Mouse (Mus musculus): ENCODE data around the gene Ddb2. TPM values are rescaled to one million over a fixed set of nuclear protein-coding genes. Genes with fewer than 3 reads are reported as not detected.

Gene Ddb2
- 6.6 and 9.3 TPM in 2 replicates for total RNA-seq (2023)

DNA sequence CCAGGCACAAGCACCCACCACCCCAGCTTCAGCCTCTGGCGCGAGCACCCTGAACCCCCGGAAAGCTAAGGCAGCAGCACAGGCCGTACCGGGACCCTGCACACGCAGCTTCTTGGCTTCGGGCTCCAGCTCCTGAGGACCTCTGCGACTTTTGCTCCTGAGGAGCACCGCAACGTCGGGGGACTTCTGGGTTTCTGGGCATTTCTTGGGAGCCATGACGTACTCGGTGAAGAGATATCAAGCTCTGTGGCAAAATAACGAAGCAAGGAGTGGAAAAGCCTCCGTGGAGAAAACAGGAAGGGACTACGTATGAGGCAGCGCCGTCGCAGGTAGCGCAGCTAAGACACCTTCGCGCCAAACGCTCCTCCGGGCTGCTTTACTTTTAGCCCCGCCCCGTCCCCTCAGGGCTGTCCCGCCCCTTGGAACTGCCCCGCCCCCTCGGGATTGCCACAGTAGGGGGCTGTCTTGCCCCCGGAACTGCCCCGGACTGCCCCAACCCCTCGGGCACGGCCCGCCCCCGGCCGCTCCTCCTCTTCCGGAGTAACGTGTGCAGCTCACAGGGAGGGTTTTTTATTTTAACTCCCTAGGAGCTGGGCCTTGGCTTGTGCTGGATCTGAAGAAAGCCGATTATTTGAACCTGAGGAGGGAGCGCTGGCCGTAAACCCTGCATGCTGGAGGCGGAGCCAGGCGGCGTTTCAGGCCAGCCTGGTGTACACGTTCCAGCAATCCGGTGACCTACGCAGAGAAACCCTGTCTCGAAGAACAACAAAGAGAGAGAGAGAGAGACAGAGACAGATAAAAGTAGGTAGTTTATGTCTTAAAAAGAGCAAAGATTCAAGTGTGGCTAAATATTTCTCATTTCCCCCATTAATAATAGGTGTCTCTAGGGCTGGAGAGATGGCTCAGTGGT lies at the start of gene Ddb2:
Gene Ddb2 (minus strand): TSS at position 382 of the 910 bp plus-strand sequence.

DNA sequence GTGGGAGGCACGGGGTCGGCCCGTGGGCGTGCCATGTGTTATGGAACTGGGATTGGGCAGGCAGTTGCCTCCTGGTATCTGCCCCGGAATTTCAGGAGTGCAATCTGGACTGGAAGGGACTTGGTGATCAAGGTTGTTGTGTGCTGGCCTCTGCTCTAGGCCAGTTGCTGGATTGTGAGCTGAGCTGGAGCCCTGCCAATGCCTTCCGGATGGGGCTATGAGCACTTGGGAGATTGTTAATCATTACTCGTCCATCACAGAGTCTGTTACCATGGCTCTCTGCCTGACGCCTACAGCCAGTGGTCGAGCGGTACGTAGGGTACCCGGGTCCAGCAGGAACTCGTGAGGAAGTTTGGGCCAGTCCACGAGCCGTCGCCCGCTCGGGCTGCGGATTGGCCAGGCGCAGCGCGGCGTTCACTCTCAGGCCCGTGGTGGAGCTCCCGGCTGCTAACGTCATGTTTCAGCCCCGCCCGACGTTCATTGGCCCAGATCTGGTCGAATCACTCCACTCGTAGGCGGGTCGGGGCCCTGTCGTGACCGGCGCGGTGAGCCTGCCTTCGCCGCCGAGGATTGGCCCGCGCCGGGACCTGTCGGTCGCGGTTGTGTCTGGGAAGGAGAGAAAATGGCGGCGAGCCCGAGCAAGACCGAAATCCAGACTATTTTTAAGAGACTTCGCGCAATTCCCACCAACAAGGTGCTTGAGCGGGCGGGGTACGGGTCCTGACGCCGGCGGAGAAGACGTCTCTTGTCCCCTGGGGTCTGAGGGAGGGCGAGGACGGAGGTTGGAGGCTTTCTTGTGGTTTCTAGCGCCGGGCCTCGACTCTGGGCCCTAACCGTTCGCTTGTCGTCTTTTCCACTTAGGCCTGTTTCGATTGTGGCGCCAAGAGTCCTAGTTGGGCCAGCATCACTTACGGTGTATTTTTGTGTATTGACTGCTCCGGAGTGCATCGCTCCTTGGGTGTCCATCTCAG lies 28.2 kb upstream of the Ddb2 start, which contains the start of gene Arfgap2:
Gene Arfgap2 (plus strand): TSS at position 264 of the 971 bp plus-strand sequence.

DNA sequence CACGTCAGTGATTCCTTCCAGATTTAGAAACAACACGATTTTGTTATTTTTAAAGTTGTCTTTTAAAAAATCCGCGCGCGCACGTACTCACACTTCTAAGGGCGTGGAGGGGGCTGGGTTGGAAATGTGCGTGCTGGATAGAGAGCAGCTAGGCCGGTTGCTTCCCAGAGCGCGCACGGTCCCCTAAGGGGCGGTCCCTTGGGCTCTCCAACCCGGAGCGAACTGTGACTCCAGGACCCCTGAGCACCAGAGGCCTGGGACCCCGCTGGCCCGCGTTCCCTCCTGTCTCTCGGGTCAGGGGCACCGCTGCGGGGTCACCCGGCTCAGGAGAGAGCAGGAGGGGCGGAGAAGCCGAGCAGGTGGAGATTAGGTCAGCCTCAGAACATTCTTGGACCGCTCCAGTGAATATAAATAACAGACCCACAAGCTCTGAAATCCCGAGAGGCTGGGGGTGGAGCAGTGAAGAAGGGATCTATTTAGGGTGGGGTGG lies 18.9 kb upstream of the Ddb2 start, which contains the start of gene Pacsin3:
Gene Pacsin3 (plus strand): TSS at position 294 of the 490 bp plus-strand sequence.

DNA sequence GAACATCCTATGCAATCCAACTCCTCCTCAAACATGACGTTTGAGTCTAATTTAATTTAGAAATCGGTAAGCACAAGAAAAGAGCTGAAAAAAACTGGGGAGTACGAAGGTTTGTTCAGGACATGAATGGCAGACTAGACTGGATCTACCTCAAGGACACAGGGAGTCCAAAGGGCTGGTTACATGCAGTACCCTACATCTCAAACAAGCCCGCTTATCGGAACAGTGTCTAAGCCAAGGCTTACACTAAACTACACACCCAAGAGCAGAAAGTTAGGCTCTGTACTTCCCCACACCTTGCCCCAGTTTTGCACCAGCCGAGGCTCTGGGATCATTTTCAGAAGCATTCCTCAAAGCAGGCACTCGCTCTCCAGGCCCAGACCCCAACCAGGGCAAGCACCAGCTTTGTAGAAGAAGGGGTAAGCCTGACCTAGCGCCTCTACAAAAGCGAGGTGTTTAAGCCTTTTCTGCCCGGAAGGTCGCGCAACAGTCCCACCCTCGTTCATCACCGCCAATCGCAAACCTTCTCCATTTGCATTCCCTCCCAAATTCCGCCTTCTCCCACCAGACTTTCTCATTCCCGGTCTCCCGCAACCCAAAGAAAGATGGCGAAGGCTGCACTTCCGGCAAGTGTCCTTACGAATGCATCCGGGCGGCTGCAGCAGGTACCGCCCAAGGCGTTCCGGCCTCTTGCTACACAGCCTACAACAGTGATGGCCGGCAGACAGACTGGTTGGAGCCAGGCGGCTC lies 34.4 kb downstream of the Ddb2 start, which contains the start of the genes Nr1h3 and Acp2:
Gene Nr1h3 (minus strand): TSS at position 613 of the 750 bp plus-strand sequence.
Gene Acp2 (plus strand): TSS at position 664 of the 750 bp plus-strand sequence.

DNA sequence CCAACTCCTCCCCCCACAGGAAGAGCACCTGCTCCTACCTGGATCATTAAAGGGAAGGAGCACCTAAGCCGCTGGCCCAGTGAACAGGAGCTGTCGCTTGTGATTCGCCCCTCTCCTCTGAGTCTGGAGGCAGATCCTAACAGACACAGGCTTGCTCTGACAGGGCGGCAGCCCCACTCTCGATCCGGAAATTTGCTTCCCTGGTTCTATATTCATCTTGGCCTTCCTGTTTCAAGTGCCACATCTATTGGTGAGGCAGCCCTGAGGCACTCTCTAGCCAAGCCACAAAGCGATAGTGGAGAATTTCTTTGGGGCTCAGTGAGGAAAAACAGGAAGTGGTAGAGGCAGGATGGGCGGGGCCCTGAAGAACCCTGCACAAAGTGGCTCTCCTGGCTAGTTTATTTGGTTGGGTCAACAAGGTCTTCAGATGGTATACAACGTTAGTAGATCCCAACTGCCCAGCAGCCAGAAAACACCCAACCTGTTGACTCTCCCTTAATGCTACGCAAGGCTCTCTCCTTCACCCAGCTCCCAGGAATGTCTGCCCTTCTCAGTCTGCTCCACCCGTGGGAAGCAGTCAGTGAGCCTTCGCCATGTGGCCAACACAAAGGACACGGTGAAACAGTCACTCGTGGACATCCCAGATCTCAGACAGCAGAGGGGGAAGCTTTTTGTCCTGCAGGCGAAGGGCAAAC lies 52.9 kb downstream of the Ddb2 start, which contains the start of gene Madd:
Gene Madd (minus strand): TSS at position 127 of the 695 bp plus-strand sequence.

Other genes with a start within 250 kb of the Ddb2 start
- 0.44 and 0.64 TPM in 2 replicates for gene Rapsn, start 201.4 kb downstream of the Ddb2 start, total RNA-seq (2023)
- gene Psmc3, start 183.0 kb downstream of the Ddb2 start, total RNA-seq (2023): 102 and 117 TPM in 2 replicates
- 21.4 and 23.5 TPM in 2 replicates for gene Slc39a13, start 166.6 kb downstream of the Ddb2 start, total RNA-seq (2023)
- 494 and 571 TPM in 2 replicates for gene Spi1, start 154.6 kb downstream of the Ddb2 start, total RNA-seq (2023)
- gene Mybpc3, start 118.8 kb downstream of the Ddb2 start, total RNA-seq (2023): 2.2 and 2.8 TPM in 2 replicates
- gene Madd, start 53.1 kb downstream of the Ddb2 start, total RNA-seq (2023): 42.8 and 60.3 TPM in 2 replicates
- 0.59 and 0.76 TPM in 2 replicates for gene Nr1h3, start 34.1 kb downstream of the Ddb2 start, total RNA-seq (2023)
- 13.5 and 16.4 TPM in 2 replicates for gene Acp2, start 34.1 kb downstream of the Ddb2 start, total RNA-seq (2023)
- gene Pacsin3, start 19.0 kb upstream of the Ddb2 start, total RNA-seq (2023): not detected in 2 replicates
- gene Arfgap2, start 28.0 kb upstream of the Ddb2 start, total RNA-seq (2023): 108 and 148 TPM in 2 replicates
- gene 1110051M20Rik, start 207.7 kb upstream of the Ddb2 start, total RNA-seq (2023): 2.7 and 5.2 TPM in 2 replicates
- 4.1 and 6.5 TPM in 2 replicates for gene Lrp4, start 220.5 kb upstream of the Ddb2 start, total RNA-seq (2023)